Mouse (Mus musculus) right cerebral cortex, adult 18-20 months (tissue): ENCODE results near the gene Birc6.

ENCODE experiments used
- DNase-seq: peaks from one replicate; pipeline ENCODE4 v3.0.0; 2022; ENCODE audit warnings: mixed read lengths

The Birc6 gene

GRCm38 (mm10) chr17:74715128-74715527, 187.0 kb downstream of the Birc6 start:
- no peak for DNase-seq

DNA sequence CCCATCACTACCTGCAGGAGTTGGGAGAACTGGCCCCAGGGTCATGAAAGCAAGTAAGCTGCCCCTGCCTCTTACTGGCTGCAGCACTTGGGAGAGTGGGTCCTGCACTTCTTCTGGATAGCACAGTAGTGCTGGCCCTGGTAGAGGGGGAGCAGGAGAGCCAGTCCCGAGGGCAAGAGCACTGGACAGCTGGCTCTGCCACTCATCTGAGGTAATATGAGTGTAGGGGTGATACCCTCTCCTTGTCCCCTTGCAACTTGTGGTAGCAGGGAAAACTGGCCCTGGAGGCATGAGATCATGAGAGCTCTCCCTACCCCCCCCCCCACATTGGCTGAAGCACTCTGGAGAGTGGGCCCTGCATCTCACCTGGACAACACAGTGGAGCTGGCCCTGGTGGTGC, 187.6 kb downstream of the Birc6 start:
- DNase-seq: no peak

DNA sequence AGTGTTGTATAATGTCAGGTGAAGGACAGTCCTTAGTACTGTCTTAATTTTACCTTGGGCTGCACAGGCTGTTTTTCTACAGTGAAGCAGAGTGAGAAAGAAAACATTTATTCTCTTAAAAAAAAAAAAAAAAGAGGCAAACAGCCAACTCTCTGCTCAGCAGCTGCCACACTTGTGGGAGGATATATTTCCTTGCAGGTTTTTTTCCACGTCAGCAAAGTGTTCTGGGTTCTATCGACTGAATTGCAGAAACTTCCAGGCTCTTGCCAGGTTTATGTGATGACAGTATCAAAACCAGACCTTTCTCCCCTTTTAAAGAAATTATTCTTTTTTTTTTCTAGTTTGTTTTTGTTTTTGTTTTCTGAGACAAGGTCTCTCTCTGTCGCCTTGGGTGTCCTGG, 188.5 kb downstream of the Birc6 start:
- no peak for DNase-seq

GRCm38 (mm10) chr17:74717091-74717617, 189.1 kb downstream of the Birc6 start:
- no peak for DNase-seq

GRCm38 (mm10) chr17:74717618-74718151, 189.6 kb downstream of the Birc6 start, which contains the start of gene Ttc27:
TSS of gene Ttc27 (plus strand) at chr17:74717732.
- DNase-seq: peak; percentile 98

GRCm38 (mm10) chr17:74732872-74733271, 204.8 kb downstream of the Birc6 start:
- DNase-seq: no peak

DNA sequence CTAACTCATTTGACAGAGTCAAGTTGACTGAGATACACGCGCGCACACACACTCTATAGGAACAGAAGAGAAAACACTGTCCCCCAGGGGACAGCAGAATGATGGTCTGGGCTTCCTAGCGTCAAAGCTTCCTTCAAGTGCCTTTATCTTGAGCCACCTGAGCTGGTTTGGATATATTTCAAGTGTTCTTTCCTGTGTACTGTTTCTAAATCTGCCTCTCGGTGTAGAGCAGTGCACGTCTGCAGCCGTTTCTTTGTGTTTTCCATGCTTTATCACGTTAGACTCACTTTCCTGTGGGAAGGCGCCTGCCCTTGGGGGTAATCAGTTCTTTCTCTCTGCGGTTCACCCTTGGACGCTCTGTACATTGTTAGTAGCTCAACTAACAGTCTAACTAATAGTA, 207.3 kb downstream of the Birc6 start:
- DNase-seq: no peak

GRCm38 (mm10) chr17:74749659-74750058, 221.6 kb downstream of the Birc6 start:
- DNase-seq: no peak

DNA sequence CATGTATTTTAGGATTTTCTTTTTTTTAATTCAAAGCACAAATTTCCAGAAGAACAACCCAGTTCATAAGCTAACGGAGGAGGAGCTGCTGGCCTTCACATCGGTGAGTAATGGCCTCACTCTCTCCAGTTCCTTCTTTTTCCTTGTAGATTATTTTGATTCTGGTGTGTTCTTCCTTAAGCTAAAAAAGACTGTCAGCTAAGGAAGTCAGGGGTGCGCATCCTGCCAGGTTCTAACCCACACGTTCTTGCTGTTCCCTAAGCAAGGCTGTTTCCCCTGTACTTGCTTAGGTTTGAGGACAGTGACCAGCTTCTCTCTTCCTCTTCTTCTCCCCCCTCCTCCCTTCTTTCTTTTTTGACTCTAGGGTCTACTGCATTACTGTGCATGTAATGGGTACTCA, 222.9 kb downstream of the Birc6 start:
- DNase-seq: peak; percentile 25
